9 mouse cellular contexts compared by ENCODE assay signal in the genomic region with DNA sequence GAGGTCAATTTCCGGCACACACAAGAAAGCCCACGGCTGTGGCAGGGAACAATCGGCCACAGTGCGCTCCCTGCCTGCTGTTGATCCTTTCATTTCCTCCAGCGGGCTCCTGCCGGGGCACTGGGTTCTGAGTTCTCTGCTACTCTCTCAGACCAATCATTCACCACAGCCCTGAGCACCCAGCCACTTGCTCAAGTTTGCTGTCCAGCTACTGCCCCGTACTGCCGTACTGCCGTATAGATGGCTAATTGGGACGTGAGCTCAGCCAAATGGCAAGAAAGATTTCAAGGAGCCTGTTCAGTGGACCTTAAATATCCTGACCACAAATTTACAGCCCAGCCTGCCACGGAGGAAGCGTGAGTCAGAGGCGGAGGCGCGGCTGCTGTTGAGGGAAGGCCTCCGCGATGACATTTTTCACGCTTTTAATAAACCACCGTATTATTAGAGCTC. TPM values are rescaled to one million over a fixed set of nuclear protein-coding genes. Genes with fewer than 3 reads are reported as not detected.
DNase-seq lines count a peak whose midpoint lies in the region; ATAC-seq lines count a peak whose summit lies in the region.
"Had no signal": no experiment of that assay in that cellular context is flagged by ENCODE, and none has a peak within 500 bp of the region (broad histone marks: within the 10 kb centered on the region; RNA-seq: fewer than 3 reads in every experiment).

No protein-coding gene starts in this region.

- no peak overlapping the region for H3K9ac ChIP-seq in intestine, embryonic 16.5 days (ENCODE audit: low read depth, low read length)
- no peak overlapping the region for H3K9ac ChIP-seq in limb, embryonic 15.5 days

- ATAC-seq in granulocyte monocyte progenitor cell, adult 5-6 weeks (replicated peaks; ENCODE audit: poor library complexity, severe bottlenecking), result peak; percentile 70
- ATAC-seq in intestine, embryonic 16.5 days, result no peak
- ATAC-seq in limb, embryonic 15.5 days (ENCODE audit: insufficient number of reproducible peaks, low FRiP score, low TSS enrichment, low read depth), result no peak

- H3K36me3 ChIP-seq in intestine, embryonic 16.5 days (ENCODE audit: control insufficient read depth, insufficient read depth, low read length), result no peaks in the 10 kb centered on the region
- no peaks in the 10 kb centered on the region for H3K36me3 ChIP-seq in limb, embryonic 15.5 days

- DNase-seq in urinary bladder, postnatal 25 days (ENCODE audit: low spot score), result peak; percentile 10
- DNase-seq in urinary bladder, postnatal 4 days (ENCODE audit: low spot score in 2 of 2), result no peak
- DNase-seq in cerebellum, adult 9-10 months, result peak; percentile 3
- peak; percentile 7 for DNase-seq in naive thymus-derived CD4-positive, alpha-beta T cell, adult 2 months (ENCODE audit: low read depth)
- no peak for DNase-seq in thymus, postnatal 10 days (ENCODE audit: low spot score in 2 of 2)

- no peak overlapping the region for H3K27ac ChIP-seq in intestine, embryonic 16.5 days (ENCODE audit: low read length)
- peak overlapping the region; percentile 80 for H3K27ac ChIP-seq in limb, embryonic 15.5 days

- no peaks in the 10 kb centered on the region for H3K9me3 ChIP-seq in intestine, embryonic 16.5 days (ENCODE audit: control insufficient read depth, low read length)
- H3K9me3 ChIP-seq in limb, embryonic 15.5 days, result no peaks in the 10 kb centered on the region

- H3K4me2 ChIP-seq in intestine, embryonic 16.5 days (ENCODE audit: low read depth, low read length), result peak overlapping the region; percentile 39
- peak overlapping the region; percentile 43 for H3K4me2 ChIP-seq in limb, embryonic 15.5 days

- peaks cover 28% of the 10 kb centered on the region for H3K27me3 ChIP-seq in intestine, embryonic 16.5 days (replicated peaks; ENCODE audit: control insufficient read depth, insufficient read depth, low read length)
- 0 out of 2 replicates have a peak, but pooled peaks cover 4% of the 10 kb centered on the region for H3K27me3 ChIP-seq in limb, embryonic 15.5 days

- H3K4me3 ChIP-seq in intestine, embryonic 16.5 days (ENCODE audit: low read length), result peak overlapping the region; percentile 20
- peak overlapping the region; percentile 17 for H3K4me3 ChIP-seq in limb, embryonic 15.5 days
- H3K4me3 ChIP-seq: erythroblast, embryonic 14.5 days had no signal

- peaks cover 11% of the 10 kb centered on the region for H3K4me1 ChIP-seq in intestine, embryonic 16.5 days (ENCODE audit: control insufficient read depth, insufficient read depth, low read length)
- H3K4me1 ChIP-seq in limb, embryonic 15.5 days, result peaks cover 48% of the 10 kb centered on the region

- WGBS in intestine, embryonic 16.5 days, result 10% methylated on average over 19 of the region's 19 CpGs
- 6% methylated on average over 19 of the region's 19 CpGs for WGBS in limb, embryonic 15.5 days

RNA-seq across cellular contexts. Expression of a gene that starts 39.1 kb away (rescaled TPM):
- total RNA-seq in granulocyte monocyte progenitor cell, adult 5-6 weeks (2014; fragmentation: Nextera tagmentation), result not detected in 2 replicates
- total RNA-seq in granulocyte monocyte progenitor cell, adult 5-6 weeks (2017), result not detected in 2 replicates
- not detected in 2 replicates for polyA plus RNA-seq in intestine, embryonic 16.5 days (2015; fragmentation: Nextera tagmentation; extraction: Ambion mirVana)
- polyA plus RNA-seq in limb, embryonic 15.5 days (2015; fragmentation: Nextera tagmentation; extraction: Ambion mirVana), result 14.9 and 21.9 TPM in 2 replicates
- polyA plus RNA-seq: erythroblast, embryonic 14.5 days had no signal

Comparison
In these comparisons a context has a peak if more than half of its experiments do, and no peak if none do; other contexts are left out.
1. DNase-seq: peak in urinary bladder, postnatal 25 days (single experiment), cerebellum, adult 9-10 months (single experiment) and naive thymus-derived CD4-positive, alpha-beta T cell, adult 2 months (single experiment); none in urinary bladder, postnatal 4 days (0 of 2) and thymus, postnatal 10 days (0 of 2).
2. RNA of a gene that starts 39.1 kb away (polyA plus RNA-seq): 14.9 to 21.9 TPM in limb, embryonic 15.5 days; not detected in intestine, embryonic 16.5 days; every median in the first group is over 10 times any median in the second.